Mouse (Mus musculus) left cerebral cortex, adult 11 months (tissue): ENCODE results near the gene Prkce.

ENCODE experiments used
- DNase-seq: peaks from one replicate; pipeline ENCODE4 v3.0.0; 2022; ENCODE audit warnings: low spot score

Prkce gene

DNA sequence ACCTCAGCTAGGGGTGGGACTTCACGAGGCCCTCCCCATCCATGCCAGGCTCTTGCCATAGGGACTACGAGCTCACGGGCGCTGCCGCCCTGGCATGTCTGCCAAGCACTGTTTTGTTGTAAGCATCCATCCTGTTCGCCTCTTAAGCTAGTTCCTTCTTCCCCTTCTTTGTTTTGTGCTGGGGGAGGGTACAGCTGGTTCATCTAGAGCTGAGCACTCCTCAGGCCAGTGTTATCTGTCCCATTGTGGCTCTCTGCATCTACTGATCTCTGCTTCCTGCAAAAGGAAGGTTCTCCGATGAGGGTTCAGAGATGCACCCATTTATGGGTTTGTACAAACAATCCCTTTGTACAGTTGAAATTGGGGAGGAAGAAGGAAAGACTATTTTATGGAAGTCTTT lies 9.1 kb downstream of the Prkce start:
- no peak for DNase-seq

DNA sequence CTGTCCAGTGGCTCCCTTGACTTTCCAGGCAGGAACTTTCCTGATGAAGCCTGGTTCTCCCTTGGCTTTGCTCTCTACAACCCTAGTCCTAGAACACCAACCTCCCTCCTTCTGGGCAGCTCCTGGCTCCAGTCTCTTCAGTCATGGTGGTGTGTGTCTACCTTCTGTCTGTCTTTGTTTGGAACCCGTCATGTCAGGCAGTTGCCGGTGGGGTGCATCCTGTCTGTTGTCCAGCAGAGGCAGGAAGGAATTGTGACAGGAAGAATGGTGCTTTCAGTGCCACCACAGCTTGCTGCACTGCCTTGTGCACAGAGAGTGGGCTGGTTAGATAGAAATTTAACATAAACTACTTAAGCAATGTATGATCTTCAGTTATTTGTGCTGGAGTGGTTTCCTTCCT lies 16.2 kb downstream of the Prkce start:
- DNase-seq: no peak

DNA sequence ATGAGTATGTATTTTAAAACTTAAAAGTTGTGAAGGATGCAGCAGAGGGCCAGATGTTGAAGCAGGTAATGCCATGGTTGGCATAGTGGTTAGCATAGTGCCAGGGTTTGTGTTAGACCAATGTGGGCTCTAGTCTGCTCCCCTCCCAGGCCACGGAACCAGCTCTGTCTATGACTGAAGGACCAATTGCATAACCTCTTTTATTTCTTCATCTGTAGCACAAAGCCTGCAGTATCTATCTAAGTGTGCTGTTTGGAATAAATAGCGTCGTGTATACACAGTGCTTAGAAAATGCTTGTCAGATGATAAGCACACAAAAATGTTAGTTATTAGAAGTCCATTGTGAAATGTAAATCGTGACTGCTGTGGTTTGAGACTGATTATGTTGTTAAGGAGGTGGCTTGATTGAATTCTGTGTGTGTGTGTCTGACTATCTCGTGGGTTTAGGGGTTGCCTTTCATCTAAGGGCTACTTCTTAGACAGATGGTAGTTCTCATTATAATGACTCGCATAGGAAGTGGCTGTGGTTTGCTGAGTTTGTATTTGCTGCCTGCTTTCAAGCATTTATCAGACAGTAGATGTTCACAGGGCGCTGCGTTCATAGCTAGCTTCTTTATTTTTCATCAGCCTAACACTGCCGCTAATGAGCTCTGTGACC lies 17.1 kb downstream of the Prkce start:
- no peak for DNase-seq

DNA sequence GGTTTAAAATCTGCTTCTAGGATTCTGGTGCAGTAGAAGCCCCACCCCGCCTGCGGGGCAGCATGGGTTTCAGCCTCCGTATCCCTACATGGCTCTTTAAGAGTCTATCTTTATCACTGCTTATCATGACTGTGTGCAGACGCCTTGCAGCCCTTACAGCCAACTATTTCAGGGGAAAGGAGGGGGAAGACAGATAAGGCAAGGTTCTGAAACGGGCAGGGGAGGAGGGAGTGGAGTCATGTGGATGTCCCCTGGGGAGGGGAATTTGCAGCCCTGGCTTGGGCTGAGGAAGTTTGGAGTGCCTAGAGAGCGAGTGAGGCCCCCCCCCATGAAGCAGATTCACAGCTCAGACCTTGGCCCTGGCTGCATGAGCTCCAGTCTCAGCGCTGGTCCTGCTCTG lies 18.0 kb downstream of the Prkce start:
- peak; percentile 29 for DNase-seq

DNA sequence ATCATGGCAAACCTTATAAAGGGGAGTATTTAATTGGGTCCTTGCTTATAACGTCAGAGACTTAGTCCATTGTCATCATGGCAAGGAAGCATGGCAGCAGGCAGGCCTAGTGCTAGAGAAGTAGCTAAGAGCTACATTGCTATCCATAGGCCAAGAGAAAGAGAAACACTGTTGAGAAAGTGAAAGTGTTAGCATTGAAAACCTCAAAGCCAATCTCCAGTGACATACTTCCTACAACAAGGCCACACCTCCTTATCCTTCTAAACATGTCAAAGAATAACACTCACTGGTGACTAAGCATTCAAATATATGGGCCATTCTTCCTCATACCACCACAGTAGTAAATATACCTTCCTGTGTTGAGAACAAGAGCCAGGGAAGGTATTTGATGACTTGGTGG lies 20.2 kb downstream of the Prkce start:
- no peak for DNase-seq

- no peak for DNase-seq
Measured at GRCm38 (mm10) chr17:86193979-86194378, 26.4 kb downstream of the Prkce start.

DNA sequence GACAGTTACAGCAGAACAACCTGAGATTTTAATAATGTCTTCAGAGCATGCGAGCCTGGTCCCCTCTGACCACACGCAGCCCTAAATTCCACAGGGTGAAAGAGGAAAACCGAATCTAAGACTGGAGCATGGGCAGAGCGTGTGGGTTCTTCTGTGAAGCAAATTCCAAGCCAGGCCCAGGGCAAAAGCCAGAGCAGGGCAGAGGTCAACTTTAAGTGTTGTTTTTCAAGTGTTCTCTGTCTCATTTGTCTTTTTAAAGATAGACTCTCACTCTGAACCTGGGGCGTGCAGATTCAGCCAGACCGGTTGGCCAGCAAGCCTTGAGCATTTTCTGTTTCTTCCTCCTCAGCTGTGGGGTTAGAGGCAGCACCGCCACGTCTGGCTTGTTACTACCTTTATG lies 27.3 kb downstream of the Prkce start:
- no peak for DNase-seq

DNA sequence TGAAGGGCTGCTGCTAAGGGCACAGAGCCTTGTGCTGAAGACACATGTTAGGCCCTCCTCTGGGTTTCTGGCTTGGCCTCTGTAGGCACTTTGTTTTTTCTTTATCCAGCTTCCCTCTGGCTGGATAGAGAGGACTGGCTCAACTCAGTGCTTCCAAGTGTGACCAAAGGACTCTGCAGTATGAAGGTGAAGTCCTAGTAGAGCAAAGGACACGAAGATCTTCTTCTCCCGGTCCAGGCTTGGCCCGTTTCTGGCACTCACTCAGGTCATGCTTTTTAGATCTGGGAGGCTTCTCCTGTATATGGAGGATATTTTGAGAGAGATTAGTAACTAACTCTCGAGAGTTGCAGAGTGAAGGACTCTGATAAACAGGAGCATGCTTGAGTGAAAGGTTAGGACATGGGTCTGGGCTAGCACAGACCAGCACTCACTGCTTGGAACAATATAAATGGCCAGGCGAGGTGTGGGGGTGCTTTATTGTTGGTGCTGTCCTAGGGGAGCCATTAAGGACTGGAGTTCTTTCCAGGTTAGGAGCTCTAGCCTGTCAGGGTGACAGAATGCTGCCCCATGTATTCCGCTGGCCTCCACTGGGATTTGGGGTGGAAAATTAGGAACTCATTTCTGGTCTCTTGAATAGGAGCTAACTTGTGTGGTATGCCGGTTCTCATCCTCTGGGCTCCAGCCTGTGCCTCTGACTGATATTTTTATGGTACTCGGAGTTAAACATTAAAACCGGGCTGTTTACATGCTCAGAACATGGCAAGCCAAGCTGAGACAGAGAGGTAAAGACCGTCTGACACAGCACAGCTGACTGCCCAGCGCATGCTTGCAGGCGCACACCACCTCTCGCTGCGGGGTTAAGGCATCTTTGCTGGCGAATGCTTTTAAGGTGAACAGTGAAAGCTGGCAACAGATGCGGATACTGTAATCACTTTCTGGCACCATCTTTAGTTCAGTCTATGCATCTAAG lies 31.2 kb downstream of the Prkce start:
- DNase-seq: no peak

DNA sequence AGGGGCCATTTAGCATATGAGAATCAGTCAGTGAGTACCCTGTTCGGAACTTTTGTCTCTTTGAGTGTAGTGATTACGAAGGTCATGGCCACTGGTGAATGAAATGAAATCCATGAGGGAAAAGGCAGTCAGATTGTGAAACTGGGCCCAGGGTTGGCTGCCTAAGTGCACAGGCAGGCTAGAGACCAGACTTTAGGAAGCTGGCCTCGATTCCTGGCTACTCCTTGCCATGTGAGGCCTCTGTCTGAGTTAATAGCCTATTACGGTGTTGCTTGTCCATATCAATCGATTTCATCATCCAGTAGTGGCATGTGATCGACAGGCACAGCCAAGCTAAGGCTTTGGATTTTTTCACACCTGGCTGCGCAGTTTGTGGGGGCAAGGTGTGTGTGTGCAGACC lies 34.4 kb downstream of the Prkce start:
- DNase-seq: no peak

- DNase-seq: no peak
Measured at GRCm38 (mm10) chr17:86202972-86203371, 35.4 kb downstream of the Prkce start.

DNA sequence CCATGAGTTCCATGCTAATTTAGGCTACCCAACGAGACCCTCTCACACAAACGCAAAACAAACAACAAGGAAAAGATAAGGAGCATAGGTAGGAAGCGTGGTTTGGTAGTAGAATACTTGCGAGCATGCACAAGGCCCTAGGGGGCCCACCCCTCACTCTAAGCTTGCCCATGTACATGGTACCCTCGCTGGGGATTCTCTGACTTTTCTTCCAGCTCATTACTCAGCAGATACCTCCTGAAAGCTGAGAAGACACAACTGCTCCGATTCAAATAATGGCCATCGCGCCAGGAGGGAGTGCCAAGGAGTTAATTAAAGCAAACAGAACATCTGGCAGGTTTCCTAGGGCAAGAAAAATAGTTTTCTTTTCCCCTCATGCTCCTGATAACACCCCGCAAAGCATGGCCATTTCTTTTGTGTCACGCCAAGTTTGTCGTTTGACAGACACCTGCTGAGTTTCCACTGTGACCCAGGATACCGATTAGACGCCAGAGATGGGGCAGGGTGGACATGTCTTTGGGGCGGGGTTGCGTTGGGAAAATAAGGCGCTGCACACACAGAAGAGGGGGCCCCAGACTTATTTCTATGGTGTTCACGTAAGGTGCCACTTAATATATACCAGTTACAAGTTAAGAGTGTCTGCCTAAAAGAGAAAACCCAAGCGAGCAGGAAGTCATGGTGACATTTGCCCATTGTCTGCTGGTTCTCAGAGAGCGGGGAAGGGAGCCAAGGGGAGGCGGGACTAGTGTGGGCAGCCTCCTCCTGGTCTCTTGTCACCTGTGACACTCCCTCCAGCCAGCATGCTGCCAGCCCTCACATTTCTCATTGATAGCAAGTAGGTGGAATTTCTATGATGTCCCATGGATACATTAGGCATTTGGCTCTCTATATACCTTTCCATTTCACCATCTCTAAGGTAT lies 36.2 kb downstream of the Prkce start:
- DNase-seq: no peak

GRCm38 (mm10) chr17:86206289-86206688 lies 38.7 kb downstream of the Prkce start:
- DNase-seq: no peak

- no peak for DNase-seq
Measured at GRCm38 (mm10) chr17:86208057-86208820, 40.7 kb downstream of the Prkce start.

DNA sequence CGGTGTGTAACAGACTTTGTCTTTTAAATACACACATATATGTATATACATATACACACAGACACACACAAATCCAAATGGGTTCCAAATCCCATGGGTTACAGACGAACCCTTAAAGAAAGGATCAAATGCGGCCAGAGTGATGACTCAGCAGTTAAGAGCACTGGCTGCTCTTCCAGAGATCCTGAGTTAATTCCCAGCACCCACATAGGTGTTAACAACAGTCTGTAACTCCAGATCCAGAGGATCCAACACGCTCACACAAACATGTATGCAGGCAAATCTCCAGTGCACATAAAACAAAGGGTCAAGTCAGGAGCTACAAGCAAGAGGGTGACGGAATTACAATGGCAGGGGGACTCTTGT lies 41.2 kb downstream of the Prkce start:
- DNase-seq: no peak

DNA sequence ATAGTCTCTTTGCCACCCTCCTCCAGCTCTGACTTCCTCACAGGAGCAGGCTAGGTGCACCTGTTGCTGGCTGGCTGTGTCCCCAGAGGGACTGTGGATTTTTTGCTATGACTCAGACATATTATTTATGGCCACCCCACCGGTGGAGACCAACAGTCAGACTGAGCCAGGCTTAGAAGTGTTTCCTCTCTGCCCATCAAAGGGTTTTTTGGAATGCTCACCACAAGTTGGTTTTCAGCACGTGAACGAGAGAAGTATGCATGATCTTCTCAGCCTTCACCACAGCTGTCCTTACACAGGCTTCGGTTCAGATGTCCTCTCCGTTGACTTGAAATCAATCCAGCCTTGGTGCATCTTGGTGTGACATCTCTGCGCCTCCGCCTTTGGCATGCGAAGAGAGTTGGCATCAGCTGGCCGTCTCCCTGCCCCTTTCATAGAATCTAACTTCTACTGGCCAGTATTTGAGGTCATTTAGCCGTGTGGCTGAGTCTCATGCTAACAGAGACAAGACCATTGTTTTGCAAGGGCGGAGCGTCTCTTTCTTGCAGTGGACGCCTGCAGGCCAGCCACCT lies 42.2 kb downstream of the Prkce start:
- DNase-seq: no peak

- DNase-seq: no peak
Measured at GRCm38 (mm10) chr17:86212204-86212603, 44.6 kb downstream of the Prkce start.

DNA sequence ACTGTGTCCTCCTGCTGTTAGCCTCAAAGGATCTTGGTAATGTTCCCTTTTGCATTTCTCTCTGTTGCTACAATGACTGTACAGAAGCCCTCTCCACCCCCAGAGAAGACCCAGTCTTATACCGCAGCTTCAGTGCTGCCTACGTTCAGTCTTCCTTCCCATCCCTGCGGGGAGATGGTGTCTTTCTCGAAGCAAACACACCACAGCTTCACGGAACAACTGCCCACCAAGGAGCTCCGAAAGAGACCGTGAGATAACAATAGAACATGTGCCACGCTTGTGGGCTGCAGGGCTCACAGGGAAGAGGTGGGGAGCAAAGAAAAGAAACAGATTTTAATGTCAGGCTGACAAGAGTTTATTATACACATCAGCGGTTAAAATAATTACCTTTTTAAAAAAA lies 46.7 kb downstream of the Prkce start:
- DNase-seq: peak; percentile 45

- peak; percentile 33 for DNase-seq
Measured at GRCm38 (mm10) chr17:86214741-86215140, 47.2 kb downstream of the Prkce start.

DNA sequence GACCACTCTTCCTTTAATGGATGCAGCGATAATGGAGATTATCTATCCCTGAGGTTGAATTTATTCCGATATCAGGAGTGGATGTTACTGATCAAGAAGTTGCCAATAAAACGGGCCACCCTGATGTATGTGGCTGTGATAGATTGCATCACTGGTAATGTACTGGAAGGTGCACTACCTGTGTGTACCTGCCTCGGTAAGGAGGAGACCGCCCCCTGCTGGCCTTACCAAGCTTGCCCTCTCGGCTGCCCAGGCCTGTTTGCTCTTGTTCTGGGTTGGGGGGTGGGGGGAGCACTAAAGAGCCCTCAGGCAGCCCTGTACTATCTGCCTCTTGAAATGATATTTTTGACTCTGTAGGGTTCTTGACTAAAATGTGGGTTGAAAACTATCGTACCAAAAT lies 48.2 kb downstream of the Prkce start:
- DNase-seq: no peak

- no peak for DNase-seq
Measured at GRCm38 (mm10) chr17:86217468-86217867, 49.9 kb downstream of the Prkce start.

GRCm38 (mm10) chr17:86218553-86218952 lies 51.0 kb downstream of the Prkce start:
- DNase-seq: no peak
